Mouse (Mus musculus) heart, embryonic 13.5 days (tissue): ENCODE results near the gene Vgll4. TPM values are rescaled to one million over a fixed set of nuclear protein-coding genes. Genes with fewer than 3 reads are reported as not detected.

ENCODE experiments used
- ATAC-seq: fragments of 200-750 bp; cut with Nextera tagmentation; 2 replicates; pipeline ENCODE4 v1.8.0; 2017; ENCODE audit warnings: moderate TSS enrichment; ENCODE audit not compliant: insufficient number of reproducible peaks, low FRiP score, low TSS enrichment; ENCODE audit errors: extremely low read depth
- H3K27ac ChIP-seq: fragments of 300-500 bp; sonication (generic); replicated peaks from 2 replicates; pipeline ENCODE4 v1.5.1; 2015; ENCODE audit warnings: moderate library complexity, mild to moderate bottlenecking, inconsistent platforms
- H3K27me3 ChIP-seq: fragments of 300-500 bp; sonication (generic); replicated peaks from 2 replicates; pipeline ENCODE4 v1.6.1; 2015; ENCODE audit warnings: mild to moderate bottlenecking, inconsistent platforms
- H3K36me3 ChIP-seq: fragments of 300-500 bp; sonication (generic); 2 replicates; pipeline ENCODE4 v1.6.1; 2015; ENCODE audit warnings: mild to moderate bottlenecking, inconsistent platforms
- H3K4me1 ChIP-seq: fragments of 300-500 bp; sonication (generic); 2 replicates; pipeline ENCODE4 v1.6.1; 2015; ENCODE audit warnings: inconsistent platforms
- H3K4me2 ChIP-seq: fragments of 300-500 bp; sonication (generic); 2 replicates; pipeline ENCODE4 v1.6.1; 2015; ENCODE audit warnings: inconsistent platforms, mild to moderate bottlenecking, moderate library complexity
- H3K4me3 ChIP-seq: fragments of 300-500 bp; sonication (generic); 2 replicates; pipeline ENCODE4 v1.5.1; 2015; ENCODE audit warnings: moderate library complexity, mild to moderate bottlenecking, inconsistent platforms
- H3K9ac ChIP-seq: fragments of 300-500 bp; sonication (generic); 2 replicates; pipeline ENCODE4 v1.6.1; 2015; ENCODE audit warnings: inconsistent platforms, mild to moderate bottlenecking, moderate library complexity
- H3K9me3 ChIP-seq: fragments of 300-500 bp; sonication (generic); 2 replicates; pipeline ENCODE4 v1.6.1; 2016; ENCODE audit warnings: inconsistent platforms
- WGBS: fragments of 180-500 bp; shearing (Covaris S2); methylation state at CpG from one replicate; pipeline ENCODE4 v1.1.7; 2015; ENCODE audit warnings: mixed read lengths; 5-methylcytosine and 5-hydroxymethylcytosine counted together
- polyA plus RNA-seq: library from polyadenylated mRNA; unstranded; fragments of >200 nt; fragmentation: Nextera tagmentation; extraction: Ambion mirVana; gene quantifications from 2 replicates; pipeline ENCODE4 v1.2.1, GENCODE M21; 2015

Vgll4 gene
- polyA plus RNA-seq, 1 experiment from 2014 or later = 62.5 TPM

DNA sequence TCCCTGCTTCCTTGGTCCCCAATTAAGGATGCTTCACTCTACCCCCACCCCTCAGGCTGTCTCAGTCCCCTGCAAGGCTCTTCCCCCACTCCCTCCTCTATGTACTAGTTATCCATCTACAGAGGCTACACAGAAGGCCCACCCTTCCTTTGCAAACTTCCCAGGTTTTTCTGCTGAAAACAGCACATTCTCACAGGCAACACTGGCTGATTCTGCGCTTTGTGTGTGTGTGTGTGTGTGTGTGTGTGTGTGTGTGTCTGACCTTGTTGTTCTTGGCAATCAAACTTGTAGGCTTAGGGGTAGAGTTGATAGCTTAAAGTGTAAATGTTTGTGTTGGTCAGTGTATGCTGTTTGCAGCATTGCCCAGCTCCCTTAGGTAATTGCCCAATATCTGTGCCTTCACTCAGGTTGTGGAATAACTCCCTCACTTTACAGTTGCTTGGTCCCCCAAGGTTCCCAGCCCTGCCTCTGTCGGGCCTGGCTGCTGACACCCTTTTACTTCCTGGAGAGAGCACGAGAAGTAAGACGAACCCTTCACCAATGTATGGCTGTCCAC, 135.9 kb downstream of the Vgll4 start:
- 50% methylated on average over 4 of the region's 4 CpGs for WGBS
- H3K4me1 ChIP-seq = peaks cover 49% of the 10 kb centered on the region
- no peaks in the 10 kb centered on the region for H3K36me3 ChIP-seq
- no peaks in the 10 kb centered on the region for H3K9me3 ChIP-seq
- H3K4me3 ChIP-seq = no peak overlapping the region
- no peak overlapping the region for H3K4me2 ChIP-seq
- peak overlapping the region; percentile 76 for H3K27ac ChIP-seq
- ATAC-seq = no peak
- peak overlapping the region; percentile 44; the same call in 1 of the 2 replicates for H3K9ac ChIP-seq
- H3K27me3 ChIP-seq = no peaks in the 10 kb centered on the region

DNA sequence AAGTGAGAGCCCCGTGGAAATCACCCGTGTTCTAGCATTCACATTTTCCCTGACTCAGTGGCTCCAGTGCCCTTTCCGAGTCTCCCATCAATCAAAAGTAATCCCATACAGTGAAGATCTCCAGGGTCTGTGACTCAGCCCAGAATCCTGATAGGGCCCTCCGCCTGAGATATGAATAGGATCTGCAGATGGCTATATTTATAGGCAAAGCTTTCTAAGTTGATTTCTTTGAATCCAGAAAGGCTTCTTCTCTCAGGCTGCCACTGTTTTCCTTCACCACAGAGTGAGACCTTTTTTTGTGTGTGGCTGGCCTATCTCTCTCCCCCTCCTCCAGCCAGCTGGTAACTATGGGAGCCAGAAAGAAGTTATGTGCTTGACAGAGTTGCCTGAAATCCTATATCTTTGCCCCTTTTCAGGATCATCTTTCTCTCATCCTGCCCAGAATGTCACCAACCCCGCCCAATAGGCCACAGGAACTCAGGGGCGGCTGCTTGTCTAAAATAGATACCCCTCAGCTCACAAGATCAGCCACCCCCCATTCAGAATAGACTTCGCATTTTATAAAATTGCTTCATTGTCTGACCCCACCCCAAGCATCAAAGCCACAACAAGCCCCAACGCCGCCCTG, 136.6 kb downstream of the Vgll4 start:
- Histone ChIP-seq H3K9me3 (no peaks in the 10 kb centered on the region), H3K27me3 (no peaks in the 10 kb centered on the region), H3K27ac (peak overlapping the region; percentile 76), H3K9ac (peak overlapping the region; percentile 44), H3K4me2 (no peak overlapping the region), H3K4me3 (no peak overlapping the region), H3K36me3 (no peaks in the 10 kb centered on the region), H3K4me1 (peaks cover 45% of the 10 kb centered on the region)
- no peak for ATAC-seq
- WGBS = 53% methylated on average over 9 of the region's 9 CpGs

GRCm38 (mm10) chr6:114831807-114832206, 138.0 kb downstream of the Vgll4 start:
- Histone ChIP-seq H3K9ac (no peak overlapping the region; the same call in 1 of the 2 replicates), H3K36me3 (no peaks in the 10 kb centered on the region), H3K9me3 (no peaks in the 10 kb centered on the region), H3K4me2 (no peak overlapping the region), H3K4me1 (peaks cover 37% of the 10 kb centered on the region), H3K27ac (peak overlapping the region; percentile 65), H3K4me3 (no peak overlapping the region), H3K27me3 (no peaks in the 10 kb centered on the region)
- no peak for ATAC-seq
- 75% methylated on average over 3 of the region's 3 CpGs for WGBS

GRCm38 (mm10) chr6:114829660-114830438, 139.9 kb downstream of the Vgll4 start:
- Histone ChIP-seq H3K27me3 (no peaks in the 10 kb centered on the region), H3K4me3 (no peak overlapping the region), H3K9me3 (no peaks in the 10 kb centered on the region), H3K9ac (no peak overlapping the region), H3K4me2 (no peak overlapping the region), H3K27ac (no peak overlapping the region), H3K36me3 (no peaks in the 10 kb centered on the region), H3K4me1 (peaks cover 31% of the 10 kb centered on the region)
- ATAC-seq = no peak
- 86% methylated on average over 9 of the region's 9 CpGs for WGBS

DNA sequence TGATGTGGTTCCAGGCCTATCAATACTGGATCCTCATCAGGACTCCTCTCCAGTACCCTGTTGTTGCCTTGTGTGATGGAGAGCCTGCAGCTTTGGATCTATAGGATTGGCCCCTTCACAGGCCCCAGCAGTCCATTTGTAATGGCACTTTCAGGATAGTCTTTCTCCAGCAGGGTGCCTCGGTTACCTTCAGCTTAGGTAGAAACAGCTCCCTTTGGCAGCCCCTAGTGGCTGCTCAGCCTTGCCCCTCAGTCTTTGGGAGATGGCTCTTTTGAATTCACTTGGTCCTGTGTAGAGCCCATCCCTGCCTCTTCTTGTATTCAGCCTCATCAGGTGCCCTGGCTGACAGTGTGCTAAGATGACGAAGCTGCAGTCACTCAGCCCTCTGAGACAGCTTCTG, 142.9 kb downstream of the Vgll4 start:
- Histone ChIP-seq H3K4me2 (no peak overlapping the region), H3K36me3 (no peaks in the 10 kb centered on the region), H3K4me3 (no peak overlapping the region), H3K27ac (no peak overlapping the region), H3K27me3 (no peaks in the 10 kb centered on the region), H3K9me3 (peaks cover 7% of the 10 kb centered on the region), H3K9ac (no peak overlapping the region), H3K4me1 (peaks cover 14% of the 10 kb centered on the region)
- no peak for ATAC-seq
- 67% methylated on average over 2 of the region's 2 CpGs for WGBS

DNA sequence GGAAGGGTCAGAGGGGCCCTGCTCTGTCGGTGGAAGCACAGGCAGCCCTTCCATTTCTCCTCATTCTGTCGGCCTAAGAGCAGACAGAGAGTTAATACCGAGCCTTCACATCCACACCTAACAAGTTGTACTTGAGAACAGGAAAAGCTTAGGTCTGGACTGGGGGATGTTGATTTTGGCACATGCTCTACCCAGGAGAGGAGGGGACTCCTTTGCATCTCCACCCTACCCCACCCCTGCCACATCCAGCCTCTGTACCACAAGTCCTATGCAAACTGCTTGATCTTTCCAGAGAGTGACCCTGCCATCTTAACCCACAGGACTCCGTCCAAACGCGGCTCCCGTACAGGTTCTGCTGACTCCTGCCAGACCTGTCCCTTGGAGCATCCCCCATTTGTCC, 148.1 kb downstream of the Vgll4 start:
- peaks cover 7% of the 10 kb centered on the region for H3K9me3 ChIP-seq
- no peak overlapping the region for H3K4me2 ChIP-seq
- no peak for ATAC-seq
- peaks cover 3% of the 10 kb centered on the region; the same call in 1 of the 2 replicates for H3K27me3 ChIP-seq
- H3K9ac ChIP-seq = no peak overlapping the region
- H3K27ac ChIP-seq = peak overlapping the region; percentile 76
- no peaks in the 10 kb centered on the region for H3K36me3 ChIP-seq
- 66% methylated on average over 7 of the region's 7 CpGs for WGBS
- no peak overlapping the region for H3K4me3 ChIP-seq
- H3K4me1 ChIP-seq = peaks cover 64% of the 10 kb centered on the region

DNA sequence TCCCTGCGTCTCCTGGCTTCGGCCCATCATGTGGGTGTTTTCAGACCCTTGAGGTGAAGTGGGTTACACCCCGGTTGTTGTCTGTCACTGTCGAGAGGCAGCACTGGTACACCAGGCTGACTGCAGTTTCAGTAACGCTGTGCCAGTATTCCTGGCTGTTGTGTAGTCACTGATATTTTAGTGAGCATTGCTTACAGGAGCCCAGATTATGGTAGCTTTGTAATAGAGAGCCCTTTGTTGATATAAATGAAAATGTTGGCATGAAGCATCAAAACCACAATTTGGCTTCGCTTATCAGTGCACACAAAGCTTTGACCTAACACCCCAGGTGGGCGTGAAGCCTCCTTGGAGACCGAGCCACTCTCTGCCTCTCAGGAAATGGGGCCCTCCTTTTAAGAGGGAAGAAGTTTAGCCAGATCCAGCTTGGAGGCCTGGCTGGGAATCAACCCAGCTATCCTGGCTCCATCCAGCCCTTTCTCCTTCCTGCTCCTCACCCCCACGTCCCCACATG, 149.8 kb downstream of the Vgll4 start:
- no peak for ATAC-seq

GRCm38 (mm10) chr6:114818471-114818870, 151.3 kb downstream of the Vgll4 start:
- H3K9me3 ChIP-seq = peaks cover 13% of the 10 kb centered on the region
- H3K27ac ChIP-seq = peak overlapping the region; percentile 88
- H3K27me3 ChIP-seq = peaks cover 14% of the 10 kb centered on the region; the same call in 1 of the 2 replicates
- H3K4me1 ChIP-seq = peaks cover 66% of the 10 kb centered on the region
- H3K36me3 ChIP-seq = no peaks in the 10 kb centered on the region
- no peak overlapping the region for H3K4me3 ChIP-seq
- H3K4me2 ChIP-seq = 0 out of 2 replicates have a peak overlapping the region, but pooled peaks have one; percentile 22
- peak overlapping the region; percentile 30; the same call in 1 of the 2 replicates for H3K9ac ChIP-seq
- 45% methylated on average over 6 of the region's 6 CpGs for WGBS
- peak; percentile 70 for ATAC-seq

More for the DNA sequence above, 149.8 kb downstream of the Vgll4 start:
- H3K27me3 ChIP-seq = peaks cover 14% of the 10 kb centered on the region; the same call in 1 of the 2 replicates
- no peaks in the 10 kb centered on the region for H3K36me3 ChIP-seq
- H3K4me1 ChIP-seq = peaks cover 66% of the 10 kb centered on the region
- peaks cover 8% of the 10 kb centered on the region for H3K9me3 ChIP-seq
- no peak overlapping the region for H3K4me2 ChIP-seq
- H3K4me3 ChIP-seq = no peak overlapping the region
- H3K9ac ChIP-seq = no peak overlapping the region
- H3K27ac ChIP-seq = peak overlapping the region; percentile 88
- 39% methylated on average over 9 of the region's 9 CpGs for whole genome bisulfite sequencing

DNA sequence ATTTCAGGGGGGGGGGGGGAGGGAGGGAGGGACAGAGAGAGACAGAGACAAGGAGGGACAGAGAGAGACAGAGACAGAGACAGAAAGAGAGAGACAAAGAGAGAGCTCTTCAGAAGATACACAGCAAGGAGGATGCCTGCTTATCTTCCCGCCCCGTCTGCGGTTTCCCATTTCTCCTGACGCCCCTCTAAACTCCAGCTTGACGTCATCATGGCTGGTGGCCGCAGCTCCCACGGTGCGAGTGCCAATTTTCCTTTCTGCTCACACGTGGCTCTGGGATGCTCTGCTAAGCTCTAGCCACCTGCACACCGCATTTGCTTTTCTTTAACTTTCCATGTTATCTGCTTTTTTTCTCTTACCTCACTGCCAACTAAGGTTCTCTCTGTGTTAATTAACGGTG, 151.8 kb downstream of the Vgll4 start:
- H3K27me3 ChIP-seq = peaks cover 14% of the 10 kb centered on the region; the same call in 1 of the 2 replicates
- peaks cover 65% of the 10 kb centered on the region for H3K4me1 ChIP-seq
- peaks cover 11% of the 10 kb centered on the region for H3K9me3 ChIP-seq
- peak overlapping the region; percentile 22 for H3K4me2 ChIP-seq
- no peak overlapping the region for H3K4me3 ChIP-seq
- H3K27ac ChIP-seq = peak overlapping the region; percentile 88
- H3K36me3 ChIP-seq = no peaks in the 10 kb centered on the region
- 18% methylated on average over 11 of the region's 11 CpGs for WGBS
- H3K9ac ChIP-seq = peak overlapping the region; percentile 54; the same call in 1 of the 2 replicates
- ATAC-seq = no peak

- Histone ChIP-seq H3K36me3 (no peaks in the 10 kb centered on the region), H3K9me3 (peaks cover 6% of the 10 kb centered on the region; the same call in 1 of the 2 replicates), H3K4me3 (no peak overlapping the region), H3K27ac (no peak overlapping the region), H3K4me1 (peaks cover 40% of the 10 kb centered on the region), H3K27me3 (peaks cover 14% of the 10 kb centered on the region; the same call in 1 of the 2 replicates), H3K4me2 (no peak overlapping the region), H3K9ac (no peak overlapping the region)
- ATAC-seq = no peak
- WGBS = 91% methylated on average over 5 of the region's 5 CpGs
Measured at GRCm38 (mm10) chr6:114814882-114815650, 154.7 kb downstream of the Vgll4 start.
